Mouse (Mus musculus): ENCODE results near the gene Gypa.

The Gypa gene

DNA sequence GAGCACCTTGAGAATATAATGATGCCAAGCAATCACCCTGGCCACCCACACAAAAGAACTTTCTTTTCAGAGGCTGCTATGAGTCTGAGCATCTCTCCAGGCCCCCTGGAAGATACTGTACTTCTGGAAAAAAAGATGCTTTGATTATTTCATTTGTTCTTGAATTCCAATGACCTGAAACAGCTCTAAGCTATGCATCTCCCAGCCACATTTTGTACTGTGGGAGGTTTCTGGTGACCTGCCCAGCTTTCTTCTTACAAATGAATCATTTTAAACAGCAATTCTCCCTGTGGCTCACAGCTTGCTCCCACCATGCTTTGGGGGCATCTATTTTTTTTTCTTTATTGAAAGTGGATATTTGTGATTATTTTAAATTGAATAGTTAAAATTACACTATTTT lies 56.9 kb downstream of the Gypa start:
- no peak for DNase-seq (ENCODE audit: low spot score)

DNA sequence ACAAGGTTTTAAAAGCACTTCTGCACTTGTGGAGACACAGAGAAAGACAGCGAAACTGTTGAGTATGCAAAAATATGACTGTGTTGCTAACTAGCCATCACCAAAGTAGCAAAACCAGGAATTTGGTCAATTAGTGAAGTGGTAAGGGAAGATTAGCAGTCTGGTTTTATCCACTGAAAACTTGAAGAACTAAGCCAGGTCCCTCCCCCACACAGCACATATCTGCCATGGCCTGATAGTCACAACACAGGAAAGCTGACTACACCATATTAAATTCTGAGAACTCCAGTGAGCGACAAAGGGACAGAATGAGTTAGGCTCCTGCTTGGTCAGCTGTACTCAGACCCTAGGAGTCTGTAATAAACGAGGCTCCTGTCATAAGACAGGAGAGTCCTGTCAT lies 57.7 kb downstream of the Gypa start:
- no peak for DNase-seq (ENCODE audit: low spot score)

DNA sequence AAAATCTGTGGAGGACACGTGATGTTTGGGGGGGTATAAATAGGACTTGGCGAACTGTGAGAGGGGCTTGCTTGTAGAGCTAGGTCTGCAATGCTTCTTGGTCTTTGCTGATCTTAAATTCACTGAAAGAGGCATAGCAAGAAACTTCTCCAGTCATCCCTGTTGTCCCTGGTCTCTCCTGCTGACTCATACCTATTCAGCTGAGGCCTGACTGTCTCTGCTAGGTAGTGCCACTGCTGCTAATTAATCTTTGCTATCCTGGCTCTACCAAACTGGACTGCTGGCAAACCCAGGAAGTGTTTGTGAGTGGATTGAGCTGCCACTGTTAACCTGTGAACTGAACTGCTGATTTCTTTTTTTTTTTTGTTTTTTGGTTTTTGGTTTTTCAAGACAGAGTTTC lies 61.4 kb downstream of the Gypa start:
- no peak for DNase-seq (ENCODE audit: low spot score)
